29 mouse cellular contexts compared by ENCODE assay signal in genomic region chr3:107542584-107542983, GRCm38 (mm10). TPM values are rescaled to one million over a fixed set of nuclear protein-coding genes. Genes with fewer than 3 reads are reported as not detected.
"Had no signal": no experiment of that assay in that cellular context is flagged by ENCODE, and none has a peak within 500 bp of the region (broad histone marks: within the 10 kb centered on the region; RNA-seq: fewer than 3 reads in every experiment).

No protein-coding gene starts in this region.

- H3K4me3 ChIP-seq: lung, embryonic 15.5 days; megakaryocyte, embryonic 14.5 days; midbrain, embryonic 13.5 days; midbrain, embryonic 15.5 days; neural tube, embryonic 13.5 days; neural tube, embryonic 15.5 days had no signal

- H3K27ac ChIP-seq: lung, embryonic 15.5 days; macrophage; midbrain, embryonic 13.5 days; midbrain, embryonic 15.5 days; neural tube, embryonic 13.5 days; neural tube, embryonic 15.5 days had no signal

- H3K36me3 ChIP-seq: lung, embryonic 15.5 days; midbrain, embryonic 13.5 days; midbrain, embryonic 15.5 days; neural tube, embryonic 13.5 days; neural tube, embryonic 15.5 days had no signal

- H3K4me2 ChIP-seq: lung, embryonic 15.5 days; midbrain, embryonic 11.5 days; midbrain, embryonic 13.5 days; midbrain, embryonic 15.5 days; neural tube, embryonic 13.5 days; neural tube, embryonic 15.5 days had no signal

- H3K9ac ChIP-seq: liver, postnatal 0 days; lung, embryonic 15.5 days; midbrain, embryonic 13.5 days; midbrain, embryonic 15.5 days; neural tube, embryonic 13.5 days; neural tube, embryonic 15.5 days had no signal

- ATAC-seq: liver, postnatal 0 days; midbrain, embryonic 13.5 days; midbrain, embryonic 15.5 days had no signal

- H3K27me3 ChIP-seq: midbrain, embryonic 13.5 days; midbrain, embryonic 15.5 days had no signal

- DNase-seq: liver, postnatal 0 days; lung, adult 2 months; lung, postnatal 14 days; lung, postnatal 36 days; retina, postnatal 1 day; right cerebral cortex, adult 18-20 months; right cerebral cortex, postnatal 25 days; right cerebral cortex, postnatal 4 days; spleen, adult 18-20 months; thymus, adult 18-20 months; thymus, postnatal 14 days; thymus, postnatal 36 days had no signal

- H3K9me3 ChIP-seq: lung, embryonic 15.5 days; midbrain, embryonic 13.5 days; midbrain, embryonic 15.5 days; neural tube, embryonic 13.5 days; neural tube, embryonic 15.5 days had no signal

- H3K4me1 ChIP-seq: megakaryocyte, embryonic 14.5 days had no signal

RNA-seq across cellular contexts. Expression of gene Ubl4b, which starts 12.3 kb away (rescaled TPM):
- total RNA-seq: megakaryocyte progenitor cell, adult 5-6 weeks; midbrain, postnatal 0 days; monocyte, adult 5-6 weeks had no signal
- polyA plus RNA-seq: liver, postnatal 0 days; lung, adult 2 months; lung, embryonic 15.5 days; lung, postnatal 0 days; macrophage; midbrain, embryonic 11.5 days; midbrain, embryonic 13.5 days; midbrain, embryonic 15.5 days; midbrain, postnatal 0 days; neural tube, embryonic 11.5 days; neural tube, embryonic 13.5 days; neural tube, embryonic 15.5 days; small intestine, adult 2 months; stomach, embryonic 14.5 days; stomach, embryonic 16.5 days; thymus, postnatal 0 days had no signal

RNA-seq across cellular contexts. Expression of gene Slc6a17, which starts 24.8 kb away (rescaled TPM):
- total RNA-seq: megakaryocyte progenitor cell, adult 5-6 weeks; monocyte, adult 5-6 weeks had no signal

RNA-seq across cellular contexts. Expression of gene Alx3, which starts 52.2 kb away (rescaled TPM):
- total RNA-seq: megakaryocyte progenitor cell, adult 5-6 weeks; monocyte, adult 5-6 weeks had no signal
- polyA plus RNA-seq: liver, postnatal 0 days; lung, adult 2 months; lung, postnatal 0 days; macrophage; neural tube, embryonic 13.5 days; neural tube, embryonic 15.5 days; small intestine, adult 2 months; stomach, embryonic 14.5 days had no signal
